Mouse (Mus musculus): Measurements from ENCODE around the gene Gm7735.
"Not testable (repeated sequence)": the region's sequence is repeated elsewhere in the genome, so short reads cannot be mapped to it uniquely, and the experiment has no call there.

Gm7735 gene

DNA sequence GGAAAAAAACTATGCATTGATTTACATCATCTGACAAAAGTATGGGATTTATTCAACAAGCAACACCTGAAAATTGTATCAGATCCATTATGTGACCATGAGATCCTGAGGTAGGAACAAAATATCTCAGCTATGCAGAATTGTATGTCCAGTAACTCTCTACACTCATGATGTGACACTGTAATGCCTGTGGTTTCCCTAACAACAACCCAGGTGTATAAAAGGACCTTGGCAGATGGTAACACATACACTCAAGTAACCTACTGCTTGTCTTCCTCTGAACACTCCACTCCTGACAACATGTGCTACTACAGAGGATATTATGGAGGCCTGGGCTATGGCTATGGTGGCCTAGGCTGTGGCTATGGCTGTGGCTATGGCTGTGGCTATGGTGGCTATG, at the start of gene Gm7735:
Gene Gm7735, plus strand, starts transcription at position 301 of the 400 bp plus-strand sequence.
- DNase-seq: not testable (repeated sequence)

DNA sequence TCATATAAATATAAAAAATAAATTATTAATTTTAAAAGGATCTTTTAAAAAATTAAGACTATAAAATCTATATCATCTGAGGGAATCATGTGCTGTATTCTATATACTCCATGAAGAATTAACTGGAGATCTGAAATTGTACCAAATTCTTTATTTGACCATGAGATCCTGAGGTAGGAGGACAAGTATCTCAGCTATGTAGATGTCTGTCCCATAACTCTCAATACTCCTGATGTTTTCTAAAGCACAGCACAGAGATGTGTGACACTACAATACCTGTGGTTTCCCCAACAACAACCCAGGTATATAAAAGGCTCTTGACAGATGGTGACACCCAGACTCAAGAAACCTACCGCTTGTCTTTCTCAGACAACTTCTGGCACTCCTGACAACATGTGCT, 28.7 kb upstream of the Gm7735 start, which contains the start of gene Gm6358:
Gene Gm6358, plus strand, starts transcription at position 301 of the 400 bp plus-strand sequence.
- no peak for DNase-seq

DNA sequence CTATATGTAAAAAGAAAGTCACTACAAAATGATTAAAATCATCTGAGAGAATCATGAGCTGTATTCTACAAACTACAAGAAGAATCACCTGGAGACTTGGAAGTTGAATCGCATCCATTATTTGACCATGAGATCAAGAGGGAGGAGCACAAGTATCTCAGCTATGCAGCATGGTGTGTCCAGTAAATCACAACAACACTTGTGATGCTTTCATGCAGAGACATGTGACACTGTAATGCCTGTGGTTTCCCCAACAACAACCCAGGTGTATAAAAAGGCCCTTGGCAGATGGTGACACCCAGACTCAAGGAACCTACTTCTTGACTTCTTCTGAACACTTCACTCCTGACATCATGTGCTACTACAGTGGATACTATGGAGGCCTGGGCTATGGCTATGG, 18.5 kb upstream of the Gm7735 start, which contains the start of gene Gm10061:
Gene Gm10061, plus strand, starts transcription at position 301 of the 400 bp plus-strand sequence.
- no peak for DNase-seq

DNA sequence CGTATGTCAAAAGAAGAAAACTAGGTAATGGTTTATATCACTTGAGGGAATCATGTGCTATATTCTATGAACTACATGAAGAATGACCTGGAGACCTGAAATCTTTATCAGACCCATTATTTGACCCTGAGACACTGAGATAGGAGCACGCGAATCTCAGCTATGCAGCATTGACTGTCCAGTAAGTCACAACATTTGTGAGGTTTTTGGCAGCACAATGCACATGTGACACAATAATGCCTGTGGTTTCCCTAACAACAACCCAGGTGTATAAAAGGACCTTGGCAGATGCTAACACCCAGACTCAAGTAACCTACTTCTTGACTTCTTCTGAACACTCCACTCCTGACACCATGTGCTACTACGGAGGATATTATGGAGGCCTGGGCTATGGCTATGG, 11.6 kb upstream of the Gm7735 start, which contains the start of gene Gm9789:
Gene Gm9789, plus strand, starts transcription at position 301 of the 400 bp plus-strand sequence.
- no peak for DNase-seq

DNA sequence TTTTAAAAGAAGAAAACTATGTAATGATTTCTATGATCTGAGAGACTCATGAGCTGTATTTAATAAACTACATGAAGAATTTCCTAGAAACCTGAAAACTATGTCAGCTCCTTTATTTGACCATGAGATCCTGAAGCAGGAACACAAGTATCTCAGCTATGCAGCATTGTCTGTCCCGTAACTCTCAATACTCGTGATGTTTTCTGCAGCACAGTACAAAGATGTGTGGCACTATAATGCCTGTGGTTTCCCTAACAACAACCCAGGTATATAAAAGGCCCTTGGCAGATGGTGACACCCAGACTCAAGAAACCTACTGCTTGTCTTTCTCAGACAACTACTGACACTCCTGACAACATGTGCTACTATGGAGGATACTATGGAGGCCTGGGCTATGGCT, 5.1 kb downstream of the Gm7735 start, which contains the start of gene 1110057P08Rik:
Gene 1110057P08Rik, plus strand, starts transcription at position 301 of the 400 bp plus-strand sequence.
- DNase-seq: no peak

DNA sequence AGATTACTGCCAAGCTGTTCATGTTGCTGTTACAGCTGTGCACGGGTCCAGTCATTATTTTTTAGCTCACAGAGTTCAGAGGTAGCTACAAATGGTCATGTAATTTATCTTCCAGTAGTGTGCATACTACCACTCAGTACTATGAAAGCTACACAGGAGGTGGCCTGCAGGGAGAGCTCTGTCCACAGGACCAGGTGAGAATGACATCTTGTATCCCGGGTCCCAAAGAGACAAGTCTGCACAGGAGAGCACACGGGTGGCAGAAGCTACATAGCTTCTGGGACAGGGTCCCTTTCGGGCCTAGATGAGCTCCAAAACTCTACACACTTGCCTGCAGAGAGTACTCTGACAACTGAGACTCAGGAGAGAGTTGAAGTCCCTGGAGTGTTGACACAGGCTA, 19.3 kb downstream of the Gm7735 start:
- DNase-seq: no peak

DNA sequence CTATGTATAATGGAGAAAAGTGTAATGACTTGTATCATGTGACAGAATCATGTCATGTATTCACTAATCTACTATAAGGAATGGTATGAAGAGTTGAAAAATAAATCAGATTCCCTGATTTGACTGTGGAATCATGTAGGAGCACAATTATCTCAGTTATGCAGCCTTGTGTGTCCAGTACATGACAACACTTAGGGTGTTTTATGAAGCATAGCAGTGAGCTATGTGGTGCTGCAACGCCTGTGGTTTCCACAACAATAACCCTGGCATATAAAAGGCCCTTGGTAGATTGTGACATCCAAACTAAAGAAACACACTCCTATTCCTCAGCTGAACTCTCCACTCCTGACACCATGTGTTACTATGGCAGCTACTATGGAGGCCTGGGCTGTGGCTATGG, 36.3 kb downstream of the Gm7735 start, which contains the start of gene Krtap20-2:
Gene Krtap20-2, plus strand, starts transcription at position 301 of the 400 bp plus-strand sequence.
- no peak for DNase-seq
